Comparison of ENCODE assay signal across 11 mouse cellular contexts in the genomic region with DNA sequence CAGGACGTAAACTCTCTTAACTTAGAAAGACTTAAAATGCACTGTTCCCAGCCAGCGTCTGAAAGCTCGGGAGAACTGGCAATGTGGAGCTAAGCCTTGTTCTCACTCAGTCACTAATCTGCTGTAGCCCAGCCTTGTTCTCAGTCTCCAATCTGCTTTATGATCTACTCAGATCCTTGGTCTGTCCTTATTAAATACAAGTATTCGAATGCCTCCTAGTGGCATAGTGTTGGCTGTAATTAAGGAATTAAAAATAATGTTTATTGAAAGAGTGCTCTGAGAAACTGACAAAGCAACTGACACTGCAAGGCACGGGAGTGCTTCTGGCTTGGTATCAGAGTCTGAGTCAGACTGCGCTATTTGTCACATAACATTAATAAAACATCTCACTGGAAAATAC.
DNase-seq lines count a peak whose midpoint lies in the region; ATAC-seq lines count a peak whose summit lies in the region.
"Had no signal": no experiment of that assay in that cellular context is flagged by ENCODE, and none has a peak within 500 bp of the region (broad histone marks: within the 10 kb centered on the region; RNA-seq: fewer than 3 reads in every experiment).

No protein-coding gene starts in this region.

- H3K4me2 ChIP-seq in hindbrain, embryonic 14.5 days (replicated peaks) = no peak overlapping the region
- H3K4me2 ChIP-seq in hindbrain, embryonic 11.5 days (replicated peaks; ENCODE audit: low read depth, low read length) = no peak overlapping the region

- H3K9ac ChIP-seq in hindbrain, embryonic 14.5 days = no peak overlapping the region
- H3K9ac ChIP-seq in hindbrain, embryonic 11.5 days (ENCODE audit: low read depth, low read length) = no peak overlapping the region

- H3K9me3 ChIP-seq in hindbrain, embryonic 14.5 days (ENCODE audit: control insufficient read depth, low read length) = no peaks in the 10 kb centered on the region
- H3K9me3 ChIP-seq in hindbrain, embryonic 11.5 days (ENCODE audit: control insufficient read depth, low read length) = no peaks in the 10 kb centered on the region

- peaks cover 11% of the 10 kb centered on the region for H3K4me1 ChIP-seq in hindbrain, embryonic 14.5 days (replicated peaks; ENCODE audit: control insufficient read depth, insufficient read depth, low read length)
- no peaks in the 10 kb centered on the region for H3K4me1 ChIP-seq in hindbrain, embryonic 11.5 days (replicated peaks; ENCODE audit: control insufficient read depth, insufficient read depth, low read length)

- no peak overlapping the region for H3K27ac ChIP-seq in hindbrain, embryonic 14.5 days
- H3K27ac ChIP-seq in hindbrain, embryonic 11.5 days (ENCODE audit: low read depth, low read length) = no peak overlapping the region

- WGBS in hindbrain, embryonic 14.5 days = 53% methylated on average over 6 of the region's 6 CpGs
- WGBS in hindbrain, embryonic 11.5 days = 82% methylated on average over 6 of the region's 6 CpGs

- H3K36me3 ChIP-seq in hindbrain, embryonic 14.5 days (replicated peaks; ENCODE audit: control insufficient read depth, insufficient read depth) = no peaks in the 10 kb centered on the region
- H3K36me3 ChIP-seq in hindbrain, embryonic 11.5 days (ENCODE audit: control insufficient read depth, insufficient read depth, low read length) = no peaks in the 10 kb centered on the region

- 0 out of 2 replicates have a peak, but pooled peaks have one; percentile 49 for ATAC-seq in hindbrain, embryonic 14.5 days (ENCODE audit: low FRiP score)
- no peak for ATAC-seq in hindbrain, embryonic 11.5 days (ENCODE audit: low FRiP score)

- H3K27me3 ChIP-seq in hindbrain, embryonic 14.5 days (ENCODE audit: control insufficient read depth, insufficient read depth, low read length) = no peaks in the 10 kb centered on the region
- H3K27me3 ChIP-seq in hindbrain, embryonic 11.5 days (ENCODE audit: control insufficient read depth, insufficient read depth, low read length) = no peaks in the 10 kb centered on the region

- no peak overlapping the region for H3K4me3 ChIP-seq in hindbrain, embryonic 14.5 days (replicated peaks; ENCODE audit: low read length)
- no peak overlapping the region for H3K4me3 ChIP-seq in hindbrain, embryonic 11.5 days (ENCODE audit: low read depth, low read length)

- DNase-seq in hindbrain, embryonic 14.5 days (ENCODE audit: low spot score) = peak; percentile 61
- DNase-seq in hindbrain, embryonic 11.5 days (ENCODE audit: low spot score) = no peak
- peak; percentile 17 for DNase-seq in 3T3-L1 (ENCODE audit: low read depth, low spot score)
- peak; percentile 74 for DNase-seq in Muller cell, postnatal 12 days (ENCODE audit: inconsistent ontology term)
- peak; percentile 75 for DNase-seq in layer of hippocampus, adult 9-10 months (ENCODE audit: low spot score)
- no peak for DNase-seq in urinary bladder, postnatal 10 days (ENCODE audit: low spot score)
- no peak for DNase-seq in adrenal gland, postnatal 36 days
- DNase-seq in heart, adult 11 months = no peak
- DNase-seq: cerebellum, postnatal 25 days; gastrocnemius, postnatal 10 days; spleen, adult 18-20 months had no signal

Comparison
In these comparisons a context has a peak if more than half of its experiments do, and no peak if none do; other contexts are left out.
1. DNase-seq: peak in hindbrain, embryonic 14.5 days (single experiment), 3T3-L1 (single experiment), Muller cell, postnatal 12 days (single experiment) and layer of hippocampus, adult 9-10 months (single experiment); none in hindbrain, embryonic 11.5 days (single experiment), urinary bladder, postnatal 10 days (single experiment), adrenal gland, postnatal 36 days (0 of 2) and heart, adult 11 months (single experiment).